Mouse (Mus musculus) MEL (cell line): ENCODE data around the gene Ccl26.

Experiments used
- GATA1 ChIP-seq: IDR thresholded peaks from 2 replicates; pipeline ENCODE4 v1.6.1; 2011; ENCODE audit warnings: low read depth, low read length, improper control_type of control experiment
- NRF1 ChIP-seq: IDR thresholded peaks from 2 replicates; pipeline ENCODE4 v1.6.1; 2014; ENCODE audit warnings: low read depth, mild to moderate bottlenecking, inconsistent platforms, low read length, improper control_type of control experiment, moderate library complexity; ENCODE audit not compliant: poor library complexity, insufficient read depth, severe bottlenecking
- POLR2AphosphoS5 ChIP-seq: IDR thresholded peaks from 2 replicates; pipeline ENCODE4 v1.6.1; 2012; ENCODE audit warnings: low read depth, borderline replicate concordance, mild to moderate bottlenecking, inconsistent platforms, low read length, moderate library complexity, mixed read lengths

- TF ChIP-seq GATA1 (no peak), POLR2AphosphoS5 (no peak), NRF1 (no peak)
These were observed 39.3 kb downstream of the Ccl26 start for GRCm38 (mm10) chr5:135524087-135524486.
